In genomic region chr17:43472558-43472957, GRCm38 (mm10) we compare ENCODE assay signal across 22 mouse cellular contexts. TPM values are rescaled to one million over a fixed set of nuclear protein-coding genes. Genes with fewer than 3 reads are reported as not detected.
"Had no signal": no experiment of that assay in that cellular context is flagged by ENCODE, and none has a peak within 500 bp of the region (broad histone marks: within the 10 kb centered on the region; RNA-seq: fewer than 3 reads in every experiment).

No protein-coding gene starts in this region.

- H3K9me3 ChIP-seq: kidney, embryonic 15.5 days; limb, embryonic 13.5 days; midbrain, embryonic 10.5 days; neural tube, embryonic 15.5 days had no signal

- H3K4me2 ChIP-seq: kidney, embryonic 15.5 days; limb, embryonic 13.5 days; lung, embryonic 14.5 days; neural tube, embryonic 15.5 days had no signal

- H3K27me3 ChIP-seq: kidney, embryonic 15.5 days; limb, embryonic 13.5 days; neural tube, embryonic 15.5 days had no signal

- H3K9ac ChIP-seq: kidney, embryonic 15.5 days; limb, embryonic 13.5 days; liver, embryonic 14.5 days; lung, embryonic 14.5 days; neural tube, embryonic 15.5 days had no signal

- H3K36me3 ChIP-seq: kidney, embryonic 15.5 days; limb, embryonic 13.5 days; midbrain, embryonic 10.5 days; neural tube, embryonic 15.5 days had no signal

- H3K4me3 ChIP-seq: kidney, embryonic 15.5 days; limb, embryonic 13.5 days; midbrain, embryonic 10.5 days; myocyte; neural tube, embryonic 15.5 days had no signal

- DNase-seq: kidney, adult 2 months; kidney, postnatal 14 days; left cerebral cortex, postnatal 4 days; lung, embryonic 14.5 days; lung, postnatal 10 days; lung, postnatal 4 days; midbrain, embryonic 14.5 days; right cerebral cortex, adult 18-20 months; right cerebral cortex, postnatal 25 days; thymus, adult 2 months; thymus, postnatal 25 days had no signal

- H3K27ac ChIP-seq: kidney, embryonic 15.5 days; limb, embryonic 13.5 days; liver, embryonic 14.5 days; midbrain, embryonic 10.5 days; neural tube, embryonic 15.5 days had no signal

- H3K4me1 ChIP-seq: limb, embryonic 13.5 days; midbrain, embryonic 10.5 days; neural tube, embryonic 15.5 days had no signal

RNA-seq across cellular contexts. Expression of gene Mep1a, which starts 30.1 kb away (rescaled TPM):
- total RNA-seq: layer of hippocampus, adult 8-10 months; layer of hippocampus, postnatal 14 days; left cerebral cortex, adult 18-20 months; left cerebral cortex, postnatal 4 days; megakaryocyte, adult 5-6 weeks had no signal
- polyA plus RNA-seq: limb, embryonic 13.5 days; lung, embryonic 14.5 days; midbrain, embryonic 10.5 days; myocyte; neural tube, embryonic 11.5 days had no signal
